In genomic region chr4:141541851-141542250, GRCm38 (mm10) we compare ENCODE assay signal across 11 mouse cellular contexts. TPM values are rescaled to one million over a fixed set of nuclear protein-coding genes. Genes with fewer than 3 reads are reported as not detected.
DNase-seq lines count a peak whose midpoint lies in the region; ATAC-seq and TF ChIP-seq lines count a peak whose summit lies in the region.
"Had no signal": no experiment of that assay in that cellular context is flagged by ENCODE, and none has a peak within 500 bp of the region (broad histone marks: within the 10 kb centered on the region; RNA-seq: fewer than 3 reads in every experiment).

No protein-coding gene starts in this region.

- TF ChIP-seq EP300 in liver, postnatal 0 days (IDR thresholded peaks at IDR 0.05; ENCODE audit: low read depth) = no peak

- peak; percentile 92 for DNase-seq in brain, embryonic 14.5 days (ENCODE audit: low read depth)
- no peak for DNase-seq in thymus, postnatal 4 days
- no peak for DNase-seq in liver, postnatal 0 days
- DNase-seq in layer of hippocampus, adult 11-12 months (ENCODE audit: low spot score) = no peak
- DNase-seq: heart, adult 18-20 months had no signal

- TF ChIP-seq CTCF in brain, embryonic 14.5 days (IDR thresholded peaks at IDR 0.05; ENCODE audit: borderline replicate concordance, extremely low read depth, insufficient read depth, insufficient read length) = no peak
- no peak for TF ChIP-seq CTCF in liver, postnatal 0 days (IDR thresholded peaks at IDR 0.05; ENCODE audit: low read depth)

- no peaks in the 10 kb centered on the region for H3K36me3 ChIP-seq in heart, embryonic 14.5 days (ENCODE audit: control insufficient read depth, insufficient read depth, low read length)
- H3K36me3 ChIP-seq in heart, embryonic 12.5 days = no peaks in the 10 kb centered on the region
- no peaks in the 10 kb centered on the region for H3K36me3 ChIP-seq in hindbrain, embryonic 15.5 days
- no peaks in the 10 kb centered on the region for H3K36me3 ChIP-seq in midbrain, embryonic 15.5 days (replicated peaks)
- H3K36me3 ChIP-seq in liver, postnatal 0 days (replicated peaks; ENCODE audit: insufficient read depth, low read length) = no peaks in the 10 kb centered on the region
- H3K36me3 ChIP-seq: liver, embryonic 15.5 days had no signal

- peak overlapping the region; percentile 31; the same call in 1 of the 2 replicates for H3K4me2 ChIP-seq in heart, embryonic 14.5 days (ENCODE audit: low read length)
- no peak overlapping the region for H3K4me2 ChIP-seq in heart, embryonic 12.5 days
- H3K4me2 ChIP-seq in hindbrain, embryonic 15.5 days = no peak overlapping the region; the same call in 1 of the 2 replicates
- peak overlapping the region; percentile 1; the same call in 1 of the 2 replicates for H3K4me2 ChIP-seq in midbrain, embryonic 15.5 days
- no peak overlapping the region for H3K4me2 ChIP-seq in liver, postnatal 0 days (ENCODE audit: low read depth, low read length)
- H3K4me2 ChIP-seq: liver, embryonic 15.5 days had no signal

- 35% methylated on average over 7 of the region's 7 CpGs for WGBS in heart, embryonic 14.5 days
- 45% methylated on average over 7 of the region's 7 CpGs for WGBS in heart, embryonic 12.5 days
- WGBS in hindbrain, embryonic 15.5 days = 14% methylated on average over 7 of the region's 7 CpGs
- WGBS in midbrain, embryonic 15.5 days = 11% methylated on average over 7 of the region's 7 CpGs
- 72% methylated on average over 7 of the region's 7 CpGs for WGBS in liver, postnatal 0 days (ENCODE audit: insufficient replicate concordance)

- no peaks in the 10 kb centered on the region for H3K27me3 ChIP-seq in heart, embryonic 14.5 days (ENCODE audit: control insufficient read depth, insufficient read depth, low read length)
- no peaks in the 10 kb centered on the region for H3K27me3 ChIP-seq in heart, embryonic 12.5 days (replicated peaks)
- no peaks in the 10 kb centered on the region for H3K27me3 ChIP-seq in hindbrain, embryonic 15.5 days
- no peaks in the 10 kb centered on the region for H3K27me3 ChIP-seq in midbrain, embryonic 15.5 days (replicated peaks)
- no peaks in the 10 kb centered on the region for H3K27me3 ChIP-seq in liver, postnatal 0 days (ENCODE audit: insufficient read depth, low read length)
- H3K27me3 ChIP-seq: liver, embryonic 15.5 days had no signal

- no peak overlapping the region for H3K4me3 ChIP-seq in heart, embryonic 14.5 days (ENCODE audit: control insufficient read depth in 1 of 2, insufficient read depth in 1 of 2, low read depth in 1 of 2, low read length in 2 of 2)
- no peak overlapping the region for H3K4me3 ChIP-seq in heart, embryonic 12.5 days
- no peak overlapping the region for H3K4me3 ChIP-seq in hindbrain, embryonic 15.5 days
- H3K4me3 ChIP-seq in midbrain, embryonic 15.5 days = no peak overlapping the region
- H3K4me3 ChIP-seq in liver, postnatal 0 days (ENCODE audit: low read depth, low read length) = no peak overlapping the region
- H3K4me3 ChIP-seq: liver, embryonic 15.5 days; myocyte had no signal

- H3K4me1 ChIP-seq in heart, embryonic 14.5 days (ENCODE audit: control insufficient read depth in 2 of 2, insufficient read depth in 2 of 2, low read length in 2 of 2) = peaks cover 2 to 18% of the 10 kb centered on the region in 2 experiments; a peak in 3 of 4 replicates
- H3K4me1 ChIP-seq in heart, embryonic 12.5 days (replicated peaks) = peaks cover 12% of the 10 kb centered on the region; the same call in 1 of the 2 replicates
- H3K4me1 ChIP-seq in hindbrain, embryonic 15.5 days (replicated peaks) = peaks cover 24% of the 10 kb centered on the region
- H3K4me1 ChIP-seq in midbrain, embryonic 15.5 days = peaks cover 23% of the 10 kb centered on the region
- H3K4me1 ChIP-seq in liver, postnatal 0 days (ENCODE audit: insufficient read depth) = peaks cover 11% of the 10 kb centered on the region

- peak overlapping the region; percentile 11; the same call in 1 of the 2 replicates for H3K9ac ChIP-seq in heart, embryonic 14.5 days (ENCODE audit: low read length)
- H3K9ac ChIP-seq in heart, embryonic 12.5 days = no peak overlapping the region
- H3K9ac ChIP-seq in hindbrain, embryonic 15.5 days = no peak overlapping the region
- H3K9ac ChIP-seq in midbrain, embryonic 15.5 days = no peak overlapping the region
- no peak overlapping the region for H3K9ac ChIP-seq in liver, postnatal 0 days (replicated peaks)
- H3K9ac ChIP-seq: liver, embryonic 15.5 days had no signal

- no peaks in the 10 kb centered on the region for H3K9me3 ChIP-seq in heart, embryonic 14.5 days (ENCODE audit: control insufficient read depth, low read length)
- no peaks in the 10 kb centered on the region for H3K9me3 ChIP-seq in heart, embryonic 12.5 days (replicated peaks)
- H3K9me3 ChIP-seq in hindbrain, embryonic 15.5 days = no peaks in the 10 kb centered on the region
- H3K9me3 ChIP-seq in midbrain, embryonic 15.5 days = no peaks in the 10 kb centered on the region
- H3K9me3 ChIP-seq in liver, postnatal 0 days (ENCODE audit: low read length) = no peaks in the 10 kb centered on the region
- H3K9me3 ChIP-seq: liver, embryonic 15.5 days had no signal

- H3K27ac ChIP-seq in heart, embryonic 14.5 days (replicated peaks in 1 of 2; ENCODE audit: control insufficient read depth in 1 of 2, insufficient read depth in 1 of 2, low read depth in 2 of 2, low read length in 2 of 2) = peak overlapping the region in 1 of 2 experiments; percentile 53; a peak in 1 of 4 replicates
- H3K27ac ChIP-seq in heart, embryonic 12.5 days (ENCODE audit: poor library complexity, severe bottlenecking) = no peak overlapping the region
- H3K27ac ChIP-seq in hindbrain, embryonic 15.5 days (replicated peaks) = peak overlapping the region; percentile 40; the same call in 1 of the 2 replicates
- H3K27ac ChIP-seq in midbrain, embryonic 15.5 days = peak overlapping the region; percentile 60
- no peak overlapping the region for H3K27ac ChIP-seq in liver, postnatal 0 days (ENCODE audit: low read depth)
- H3K27ac ChIP-seq: liver, embryonic 15.5 days had no signal

- TF ChIP-seq POLR2A in brain, embryonic 14.5 days (IDR thresholded peaks at IDR 0.05; ENCODE audit: borderline replicate concordance, extremely low read depth, insufficient read depth, insufficient read length, poor library complexity, severe bottlenecking) = no peak

- ATAC-seq in heart, embryonic 14.5 days (ENCODE audit: insufficient number of reproducible peaks, insufficient read depth, low FRiP score, low read depth) = no peak
- ATAC-seq in heart, embryonic 12.5 days (ENCODE audit: insufficient number of reproducible peaks, low FRiP score) = no peak
- ATAC-seq in hindbrain, embryonic 15.5 days (ENCODE audit: low FRiP score, low read depth) = no peak
- ATAC-seq in midbrain, embryonic 15.5 days (replicated peaks) = no peak
- no peak for ATAC-seq in liver, postnatal 0 days

RNA-seq across cellular contexts. Expression of gene Spen, which starts 3.5 kb away (rescaled TPM):
- polyA plus RNA-seq in heart, embryonic 14.5 days (2014; fragmentation: Nextera tagmentation; extraction: Ambion mirVana) = 9.6 and 10.7 TPM in 2 replicates
- polyA plus RNA-seq in heart, embryonic 12.5 days (2016; fragmentation: Nextera tagmentation; extraction: Ambion mirVana) = 9.0 and 9.1 TPM in 2 replicates
- polyA plus RNA-seq in brain, embryonic 14.5 days (2012; rRNA removed) = 9.9 and 32.7 TPM in 2 replicates
- polyA plus RNA-seq in hindbrain, embryonic 15.5 days (2015; fragmentation: Nextera tagmentation; extraction: Ambion mirVana) = 15.3 and 17.1 TPM in 2 replicates
- polyA plus RNA-seq in midbrain, embryonic 15.5 days (2015; fragmentation: Nextera tagmentation; extraction: Ambion mirVana) = 19.4 and 20.0 TPM in 2 replicates
- 2.3 and 3.0 TPM in 2 replicates for polyA plus RNA-seq in liver, postnatal 0 days (2015; fragmentation: Nextera tagmentation; extraction: Ambion mirVana)

Comparison
In these comparisons a context has a peak if more than half of its experiments do, and no peak if none do; other contexts are left out.
1. H3K4me2 ChIP-seq: peak in heart, embryonic 14.5 days (single experiment) and midbrain, embryonic 15.5 days (single experiment); none in heart, embryonic 12.5 days (single experiment), hindbrain, embryonic 15.5 days (single experiment) and liver, postnatal 0 days (single experiment).
2. H3K27ac ChIP-seq: peak in hindbrain, embryonic 15.5 days (single experiment) and midbrain, embryonic 15.5 days (single experiment); none in heart, embryonic 12.5 days (single experiment) and liver, postnatal 0 days (single experiment).